Mouse (Mus musculus) thymus, postnatal 25 days (tissue): Measurements from ENCODE around the gene Scgb1b24.

ENCODE experiments used
- DNase-seq: peaks from one replicate; pipeline ENCODE4 v3.0.0; 2022

The Scgb1b24 gene

DNA sequence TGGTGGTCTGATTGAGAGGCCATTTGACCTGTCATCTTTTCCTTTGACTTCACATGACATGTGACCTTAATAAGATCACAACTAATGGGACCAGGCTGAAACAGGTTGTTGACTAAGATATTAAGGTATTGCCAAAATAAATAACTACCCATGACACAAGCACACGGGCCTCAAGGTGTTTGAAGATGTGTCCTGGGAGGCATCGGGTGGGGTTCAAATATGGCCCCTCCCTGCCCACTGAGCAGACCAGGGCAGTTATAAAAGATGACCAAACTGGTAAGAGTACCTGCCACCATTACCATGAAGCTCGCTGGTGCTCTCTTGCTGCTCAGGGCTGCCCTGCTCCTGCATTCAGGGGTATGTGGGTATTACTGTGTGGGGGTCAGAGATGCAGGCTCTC lies at the start of gene Scgb1b24:
Gene Scgb1b24, plus strand, starts transcription at position 301 of the 400 bp plus-strand sequence.
- no peak for DNase-seq

DNA sequence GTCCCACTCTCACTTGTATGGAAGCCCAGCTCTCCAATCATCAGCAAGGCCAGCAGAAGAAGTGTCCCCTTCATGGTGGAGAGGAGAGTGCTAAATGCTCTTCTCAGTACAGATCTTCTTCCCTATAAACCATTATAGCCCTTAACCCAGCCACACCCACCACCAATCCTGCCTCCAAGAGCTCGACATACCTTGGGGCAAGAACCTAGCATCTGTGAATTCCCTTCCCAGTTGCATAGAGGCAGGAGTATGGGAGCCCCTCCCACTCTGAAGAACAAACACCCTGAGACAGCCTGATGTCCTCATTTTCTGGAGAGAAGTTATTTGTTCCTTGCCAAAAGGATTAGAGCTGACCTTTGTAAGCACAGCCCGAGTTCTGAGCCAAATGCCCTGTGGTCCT lies 4.4 kb upstream of the Scgb1b24 start, which contains the start of gene Scgb2b24:
Gene Scgb2b24, minus strand, starts transcription at position 101 of the 400 bp plus-strand sequence.
- no peak for DNase-seq
